ENCODE assay signal across 14 mouse cellular contexts in the genomic region with DNA sequence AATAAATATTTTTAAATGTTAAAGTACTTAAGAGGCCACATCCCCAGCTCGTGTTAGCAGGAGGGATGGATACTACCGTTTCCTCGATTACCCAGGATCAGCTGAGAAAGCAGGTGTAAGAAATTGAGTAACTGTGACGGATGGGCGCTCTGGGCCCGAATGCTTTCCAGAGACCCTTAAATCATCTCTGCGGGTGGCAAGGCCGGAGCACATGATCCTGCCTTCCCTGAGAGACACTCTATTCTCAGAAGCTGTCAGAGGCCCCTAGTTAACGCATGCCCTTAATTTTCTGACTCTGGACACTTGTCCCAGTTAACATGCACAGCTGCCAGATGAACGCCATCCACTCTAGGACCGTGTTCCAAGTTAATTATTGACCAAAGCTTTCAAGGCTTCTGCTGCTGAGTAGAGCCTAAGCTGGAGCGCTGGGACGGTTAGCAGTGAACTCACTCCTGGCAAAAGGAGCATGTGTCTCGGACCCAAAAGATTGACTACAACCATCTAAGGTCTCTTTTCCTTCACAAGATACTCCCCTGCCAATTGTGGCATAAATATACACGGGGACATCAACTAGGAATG. TPM values are rescaled to one million over a fixed set of nuclear protein-coding genes. Genes with fewer than 3 reads are reported as not detected.
DNase-seq lines count a peak whose midpoint lies in the region; ATAC-seq and TF ChIP-seq lines count a peak whose summit lies in the region.
"Had no signal": no experiment of that assay in that cellular context is flagged by ENCODE, and none has a peak within 500 bp of the region (broad histone marks: within the 10 kb centered on the region; RNA-seq: fewer than 3 reads in every experiment).

No protein-coding gene starts in this region.

- no peaks in the 10 kb centered on the region for H3K36me3 ChIP-seq in kidney, postnatal 0 days (ENCODE audit: insufficient read depth, low read length)
- H3K36me3 ChIP-seq: limb, embryonic 12.5 days had no signal

- H3K4me2 ChIP-seq in kidney, postnatal 0 days (ENCODE audit: low read length) = no peak overlapping the region
- H3K4me2 ChIP-seq: hindbrain, embryonic 14.5 days; limb, embryonic 12.5 days had no signal

- H3K27me3 ChIP-seq in Patski = no peaks in the 10 kb centered on the region
- H3K27me3 ChIP-seq in kidney, postnatal 0 days (ENCODE audit: insufficient read depth, low read length) = no peaks in the 10 kb centered on the region
- H3K27me3 ChIP-seq: limb, embryonic 12.5 days had no signal

- no peaks in the 10 kb centered on the region for H3K9me3 ChIP-seq in kidney, postnatal 0 days (replicated peaks; ENCODE audit: low read length)
- H3K9me3 ChIP-seq: limb, embryonic 12.5 days; midbrain, embryonic 10.5 days had no signal

- WGBS in kidney, postnatal 0 days = 38% methylated on average over 15 of the region's 15 CpGs

- peak; percentile 43 for DNase-seq in gastrocnemius, adult 18-20 months (ENCODE audit: low spot score)
- DNase-seq in gastrocnemius, postnatal 10 days = no peak
- no peak for DNase-seq in Patski (ENCODE audit: low read depth, low spot score)
- peak; percentile 45 for DNase-seq in kidney, postnatal 0 days (ENCODE audit: low spot score)
- DNase-seq in mesoderm, embryonic 11.5 days (ENCODE audit: low read depth, low spot score) = peak; percentile 59
- no peak for DNase-seq in adrenal gland, postnatal 14 days
- no peak for DNase-seq in right cerebral cortex, postnatal 4 days
- DNase-seq in spleen, postnatal 14 days (ENCODE audit: low spot score in 2 of 2) = no peak
- DNase-seq: adrenal gland, postnatal 36 days; cerebellum, adult 11 months; forebrain, postnatal 0 days had no signal

- TF ChIP-seq CTCF in Patski (IDR thresholded peaks at IDR 0.05) = no peak
- TF ChIP-seq CTCF in kidney, postnatal 0 days (IDR thresholded peaks at IDR 0.05; ENCODE audit: low read depth) = no peak

- H3K27ac ChIP-seq in kidney, postnatal 0 days = no peak overlapping the region
- H3K27ac ChIP-seq: hindbrain, embryonic 14.5 days; limb, embryonic 12.5 days; midbrain, embryonic 10.5 days had no signal

- ATAC-seq in Patski = peak; percentile 83
- ATAC-seq in kidney, postnatal 0 days (replicated peaks; ENCODE audit: low FRiP score, low read depth) = peak; percentile 52; the same call in 1 of the 2 replicates
- ATAC-seq: forebrain, postnatal 0 days had no signal

- H3K4me1 ChIP-seq in kidney, postnatal 0 days (replicated peaks; ENCODE audit: insufficient read depth, low read length) = peaks cover 5% of the 10 kb centered on the region; the same call in 1 of the 2 replicates

- H3K4me3 ChIP-seq in kidney, postnatal 0 days (replicated peaks; ENCODE audit: low read depth, low read length) = no peak overlapping the region
- H3K4me3 ChIP-seq: limb, embryonic 12.5 days; midbrain, embryonic 10.5 days had no signal

- POLR2A ChIA-PET in Patski (lab: Charles Lee) = no interaction called here

- CTCF ChIA-PET in Patski (lab: Charles Lee) = interaction anchor here (1.1 kb wide), 1 partner anchor 19 kb away, joined by 3 read pairs; no protein-coding TSS in a partner anchor

- in situ Hi-C loops in Patski (cut with MboI; ENCODE audit: low pct_unique_long_range_greater_than_20kb) = loop anchor here (25.0 kb wide), 1 partner anchor 1795 kb away; a partner anchor contains a TSS

- H3K9ac ChIP-seq in kidney, postnatal 0 days (ENCODE audit: low read depth, low read length) = no peak overlapping the region
- H3K9ac ChIP-seq: forebrain, postnatal 0 days; hindbrain, embryonic 14.5 days; limb, embryonic 12.5 days had no signal

RNA-seq across cellular contexts. Expression of a gene that starts 28.3 kb away (rescaled TPM):
- total RNA-seq in gastrocnemius, adult 18-20 months (2021) = 10 to 100 TPM; 14.9 to 17.8 TPM
- 10 to 100 TPM; 25.1 to 32.1 TPM for total RNA-seq in gastrocnemius, postnatal 10 days (2021)
- 66.4 TPM for polyA plus RNA-seq in Patski (2021)
- polyA plus RNA-seq in kidney, postnatal 0 days (2015; fragmentation: Nextera tagmentation; extraction: Ambion mirVana) = 50.9 and 51.0 TPM in 2 replicates
- total RNA-seq in adrenal gland, postnatal 14 days (2021) = 65.8 and 74.6 TPM in 2 replicates

RNA-seq across cellular contexts. Expression of a gene that starts 51.4 kb away (rescaled TPM):
- 10 to 100 TPM; 35.2 to 39.3 TPM for total RNA-seq in gastrocnemius, adult 18-20 months (2021)
- 10 to 100 TPM; 42.8 to 43.2 TPM for total RNA-seq in gastrocnemius, postnatal 10 days (2021)
- polyA plus RNA-seq in Patski (2021) = 153 TPM
- polyA plus RNA-seq in kidney, postnatal 0 days (2015; fragmentation: Nextera tagmentation; extraction: Ambion mirVana) = 134 and 137 TPM in 2 replicates
- total RNA-seq in adrenal gland, postnatal 14 days (2021) = 109 and 120 TPM in 2 replicates

Comparison
In these comparisons a context has a peak if more than half of its experiments do, and no peak if none do; other contexts are left out.
1. DNase-seq: peak in gastrocnemius, adult 18-20 months (single experiment), kidney, postnatal 0 days (single experiment) and mesoderm, embryonic 11.5 days (single experiment); none in gastrocnemius, postnatal 10 days (single experiment), Patski (single experiment), adrenal gland, postnatal 14 days (single experiment), right cerebral cortex, postnatal 4 days (single experiment) and spleen, postnatal 14 days (0 of 2).